Mouse (Mus musculus): ENCODE measurements at regions not wholly inside any gene's neighbourhood (a gene's known extent, or its start where the extent isn't known, plus 50 kb on each side); places are given as distances from the start of the nearest gene placed in this dataset.

- no peak for TF ChIP-seq GATA1 (IDR thresholded peaks at IDR 0.05; ENCODE audit: borderline replicate concordance, low read length)
- no peak for TF ChIP-seq FLI1 (IDR thresholded peaks at IDR 0.05; ENCODE audit: low read length)
Observed at GRCm38 (mm10) chr13:99128284-99128691, 56.3 kb upstream of the Zfp366 start.

Measured in megakaryocyte, embryonic 14.5 days (primary cell).